Mouse (Mus musculus) layer of hippocampus, adult 9-10 months (tissue): ENCODE measurements at regions not wholly inside any gene's neighbourhood (a gene's known extent, or its start where the extent isn't known, plus 50 kb on each side); places are given as distances from the start of the nearest gene placed in this dataset.

Source experiments
- DNase-seq: peaks from one replicate; pipeline ENCODE4 v3.0.0; 2022; ENCODE audit warnings: low spot score

DNA sequence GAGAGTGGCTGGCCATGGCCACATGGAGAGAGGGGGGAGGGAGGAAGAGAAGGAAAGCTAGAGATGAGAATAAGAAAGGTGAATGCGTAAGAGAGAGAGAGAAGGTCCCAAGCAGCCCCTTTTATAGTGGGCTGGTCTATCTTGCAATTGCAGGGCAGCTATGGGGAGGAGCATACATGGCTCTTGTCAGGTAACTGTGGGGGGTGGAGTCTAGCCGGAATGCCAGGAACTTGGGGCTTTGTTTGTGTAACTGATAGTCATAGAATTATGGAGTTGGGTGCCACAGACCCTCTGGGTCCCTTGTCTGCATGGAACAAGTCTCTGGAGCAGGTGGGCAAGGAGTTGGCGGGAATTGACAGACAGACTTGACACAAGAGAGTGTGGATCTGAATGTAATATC lies 2151.8 kb downstream of the 4930444P10Rik start:
- DNase-seq: no peak

DNA sequence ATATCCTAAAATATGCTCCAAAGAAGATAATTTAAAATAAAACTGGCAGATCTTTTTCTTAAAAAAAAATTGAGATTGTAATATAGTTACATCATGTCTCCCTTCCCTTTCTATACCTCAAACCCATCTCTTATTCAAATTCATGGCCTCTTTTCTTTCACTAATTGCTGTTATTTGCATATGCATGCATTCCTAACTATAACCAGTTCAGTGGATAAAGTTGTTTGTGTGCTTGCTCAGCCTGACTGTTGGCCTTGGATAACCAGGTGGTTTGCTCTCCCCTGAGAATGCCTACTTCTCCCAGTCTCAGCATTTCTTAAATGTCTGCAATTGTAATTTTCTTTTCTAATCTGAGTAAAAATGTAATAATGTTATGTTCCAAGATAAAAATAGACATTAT lies 2154.8 kb downstream of the 4930444P10Rik start:
- DNase-seq: no peak

DNA sequence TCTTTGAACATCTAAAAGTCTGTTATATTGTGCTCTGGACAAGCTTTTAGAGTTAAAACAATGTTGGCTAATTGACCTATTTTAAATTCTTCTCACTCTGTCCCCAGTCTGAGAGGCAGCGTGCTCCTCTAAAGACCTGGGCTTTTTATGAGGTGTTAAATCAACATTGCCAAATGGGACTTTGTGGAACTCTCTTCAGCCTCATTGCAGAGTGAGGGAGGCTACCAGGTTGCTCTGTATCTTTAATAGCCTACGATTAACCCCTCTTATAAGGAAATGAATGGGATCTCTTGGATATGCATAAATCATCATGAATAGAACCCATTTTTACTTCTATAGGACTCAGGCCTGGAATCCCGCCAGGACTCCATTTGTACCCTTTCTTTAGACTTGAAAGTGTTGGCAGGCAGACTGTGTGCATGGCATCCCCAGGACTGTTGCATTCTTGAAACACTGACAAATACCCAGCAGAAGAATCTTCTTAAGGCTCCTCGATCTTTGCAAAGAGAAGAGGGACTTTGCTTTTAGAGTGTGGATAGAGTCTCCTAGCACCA lies 2157.1 kb downstream of the 4930444P10Rik start:
- DNase-seq: no peak

DNA sequence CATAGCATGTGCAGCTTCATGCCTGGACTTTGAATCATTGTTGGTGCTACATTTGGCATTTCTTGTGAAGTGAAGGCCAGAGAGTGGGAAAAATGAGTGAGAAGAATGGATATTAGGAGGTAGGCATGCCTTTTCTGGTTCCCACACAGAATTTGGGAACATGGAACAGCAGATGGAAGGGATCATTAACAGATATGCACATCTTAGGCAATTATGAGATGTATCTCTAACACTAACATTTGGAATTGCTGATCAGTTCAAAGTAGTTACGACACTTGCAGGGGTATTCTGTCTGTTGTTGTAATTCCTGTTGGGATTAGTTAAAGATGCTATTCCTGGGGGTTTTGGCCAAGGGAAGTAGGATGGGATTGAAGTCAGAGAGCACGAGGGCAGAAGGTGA lies 2164.4 kb downstream of the 4930444P10Rik start:
- DNase-seq: no peak

DNA sequence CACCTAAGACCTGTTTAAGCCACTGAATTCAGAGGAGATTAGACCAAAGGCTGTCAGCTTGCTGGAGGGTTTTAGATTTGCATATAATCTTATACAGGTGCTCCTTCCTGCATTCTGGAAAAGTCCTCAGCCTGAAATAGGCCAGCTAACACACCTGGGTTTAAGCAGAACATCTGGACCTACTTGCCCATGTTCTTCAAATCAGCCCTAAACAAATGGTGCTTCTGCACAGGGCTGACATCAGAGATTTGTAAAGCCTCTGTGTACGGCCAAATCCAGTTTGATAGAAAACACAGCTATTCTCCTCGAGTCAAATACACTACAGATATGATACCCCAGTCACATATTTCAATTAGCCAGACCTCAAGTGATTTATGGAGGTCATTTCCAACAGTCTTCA lies 2165.2 kb downstream of the 4930444P10Rik start:
- DNase-seq: no peak

DNA sequence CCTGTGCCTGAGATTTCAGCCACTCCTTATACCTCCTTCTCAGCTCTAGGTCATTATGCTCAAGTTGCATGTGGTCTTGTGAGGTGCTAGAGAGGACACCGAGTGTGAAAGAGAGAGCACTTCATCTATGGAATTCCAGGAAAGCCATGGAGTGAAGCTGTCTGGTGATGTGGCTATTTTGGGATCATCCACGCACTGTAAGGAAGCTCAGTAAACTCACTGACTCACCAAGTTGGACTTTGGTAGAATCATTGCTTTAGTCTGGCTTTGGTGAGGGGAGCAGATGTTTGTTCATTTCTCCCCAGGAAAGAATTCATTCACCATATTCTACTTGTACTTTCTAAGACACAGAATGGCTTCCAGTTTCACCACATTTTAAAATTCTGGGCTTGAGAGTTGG lies 2167.1 kb downstream of the 4930444P10Rik start:
- no peak for DNase-seq

DNA sequence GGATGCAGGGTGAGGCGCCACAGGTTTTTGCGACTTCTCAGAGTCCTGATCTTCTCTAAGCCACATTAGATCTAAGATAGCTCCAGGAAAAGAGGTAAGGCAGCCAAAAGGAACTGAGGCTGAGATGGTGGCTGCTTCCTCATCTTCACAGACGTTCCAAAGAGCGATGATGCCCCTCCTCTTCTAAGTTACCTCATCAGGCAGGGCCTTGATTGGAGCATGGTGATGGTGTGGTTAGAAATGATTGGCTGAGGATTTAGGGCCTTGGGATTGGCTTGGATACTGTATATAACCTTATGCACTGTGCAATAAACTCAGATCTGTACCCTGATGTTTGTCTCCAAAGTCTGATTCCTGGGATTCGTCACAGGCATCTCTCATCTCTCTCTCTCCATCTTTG lies 2177.9 kb downstream of the 4930444P10Rik start:
- no peak for DNase-seq

DNA sequence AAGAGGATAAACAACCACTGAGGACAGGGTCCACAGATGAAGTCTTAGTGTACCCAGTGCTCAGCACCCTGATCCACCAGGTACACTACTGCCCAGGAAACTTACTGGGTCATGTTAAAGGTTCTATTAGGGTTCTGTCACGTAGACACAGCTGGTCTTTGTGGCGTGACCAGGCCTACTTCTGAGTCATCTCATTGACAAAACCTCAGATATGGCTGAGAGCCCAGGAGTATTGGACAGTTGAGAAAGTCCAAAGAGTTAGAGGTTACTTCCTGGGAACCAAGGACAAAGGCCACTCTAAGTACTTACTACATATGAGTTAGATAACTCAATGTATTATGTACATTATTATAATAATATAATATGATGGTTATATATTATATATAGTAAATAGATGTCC lies 2214.0 kb downstream of the 4930444P10Rik start:
- DNase-seq: no peak

DNA sequence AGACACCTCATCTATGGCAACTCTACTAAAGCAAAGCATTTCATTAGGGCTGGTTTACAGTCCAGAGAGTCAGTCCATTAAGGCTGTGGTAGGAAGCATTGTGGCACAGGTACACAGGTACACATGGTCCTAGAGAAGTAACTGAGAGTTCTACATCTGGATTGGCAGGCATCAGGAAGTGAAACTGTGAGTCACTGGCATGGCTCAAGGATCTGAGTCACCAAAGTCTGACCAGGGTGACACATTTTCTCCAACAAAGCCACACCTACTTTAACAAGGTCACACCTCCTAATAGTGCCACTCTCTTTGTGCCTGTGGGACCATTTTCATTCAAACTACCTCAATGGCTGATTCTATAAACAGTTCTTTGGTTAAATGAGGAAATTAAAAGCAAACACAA lies 2219.2 kb downstream of the 4930444P10Rik start:
- DNase-seq: no peak

DNA sequence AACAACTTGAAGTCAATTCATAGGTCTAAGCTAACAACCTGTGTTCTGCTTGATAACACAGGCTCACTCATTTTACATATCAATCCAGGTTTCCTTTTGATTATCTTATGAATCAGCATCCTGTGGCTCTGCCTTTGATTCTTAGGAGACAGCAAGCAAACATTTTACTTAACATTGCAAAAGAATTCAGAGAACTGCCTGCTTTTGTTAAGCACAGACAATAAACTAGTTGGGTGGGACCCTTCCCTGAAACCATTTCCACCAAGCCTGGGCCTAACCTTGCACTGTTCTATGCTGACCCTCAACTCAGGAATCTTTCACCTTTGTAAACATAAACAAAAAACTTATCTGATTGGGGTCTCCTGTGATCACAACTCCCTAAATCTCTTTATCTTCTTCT lies 2220.6 kb downstream of the 4930444P10Rik start:
- DNase-seq: no peak

DNA sequence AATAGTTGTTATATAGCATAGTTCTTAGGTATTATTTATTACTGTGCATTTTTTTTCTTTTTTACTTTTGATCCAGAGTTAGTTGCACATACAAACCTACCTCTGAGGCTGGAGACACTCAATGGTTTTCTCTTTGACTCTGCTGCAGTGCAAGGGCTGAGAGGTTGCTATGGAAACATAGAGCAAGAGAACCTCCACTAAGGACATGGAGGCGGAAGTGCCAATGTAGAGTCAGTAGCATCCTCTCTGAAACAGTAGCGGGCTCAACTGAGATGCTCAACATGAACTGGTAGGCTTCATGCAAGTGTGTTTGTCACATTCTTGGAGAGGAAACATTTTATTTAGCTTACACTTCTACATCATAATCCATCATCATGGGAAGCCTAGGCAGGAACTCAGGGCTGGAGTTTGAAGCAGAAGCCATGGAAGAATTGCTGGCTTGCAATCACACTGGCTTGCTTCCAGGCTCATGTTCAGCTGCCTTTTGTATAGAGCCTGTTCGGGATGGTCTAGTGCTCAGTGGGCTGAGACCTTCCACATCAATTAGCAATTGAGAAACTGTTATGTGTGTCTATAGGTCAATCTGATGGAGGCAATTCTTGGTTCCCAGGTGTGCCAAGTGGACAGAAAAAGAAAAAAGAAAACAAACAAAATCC lies 2222.4 kb downstream of the 4930444P10Rik start:
- DNase-seq: no peak

DNA sequence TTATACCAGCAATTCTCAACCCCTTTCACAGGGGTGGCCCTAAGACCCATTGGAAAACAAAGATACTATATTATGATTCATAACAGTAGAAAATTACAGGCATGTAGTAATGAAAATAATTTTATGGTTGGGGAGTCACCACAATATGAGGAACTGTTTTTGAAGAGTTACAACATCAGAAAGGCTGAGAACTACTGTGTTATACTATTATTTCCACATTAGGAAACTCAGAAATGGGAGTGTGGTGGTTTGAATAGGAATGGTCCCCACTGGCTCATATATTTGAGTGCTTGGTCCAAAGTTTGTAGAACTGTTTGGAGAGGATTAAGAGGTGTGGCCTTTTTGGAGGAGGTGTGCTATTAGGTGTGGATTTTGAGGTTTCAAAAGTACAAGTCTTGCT lies 2227.4 kb downstream of the 4930444P10Rik start:
- no peak for DNase-seq

DNA sequence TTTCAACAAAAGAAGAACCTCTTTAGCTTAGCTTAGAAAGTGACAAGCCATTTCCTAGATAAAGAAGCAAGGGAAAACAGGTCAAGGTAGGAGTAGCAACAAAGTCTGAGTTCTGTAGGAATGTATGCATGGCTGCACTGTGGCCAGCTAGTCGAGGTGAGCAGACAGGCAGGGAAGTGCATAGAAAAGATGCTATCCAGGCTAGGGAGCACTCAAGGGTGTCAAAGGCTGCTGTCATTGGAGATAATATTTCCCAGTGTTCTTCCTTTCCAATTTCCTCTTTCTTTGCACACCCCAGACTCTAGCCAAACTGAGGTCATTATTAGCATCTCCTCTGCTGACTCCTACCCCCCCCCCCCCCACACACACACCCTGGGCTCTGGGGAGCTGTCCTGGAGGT lies 2229.4 kb downstream of the 4930444P10Rik start:
- DNase-seq: no peak

DNA sequence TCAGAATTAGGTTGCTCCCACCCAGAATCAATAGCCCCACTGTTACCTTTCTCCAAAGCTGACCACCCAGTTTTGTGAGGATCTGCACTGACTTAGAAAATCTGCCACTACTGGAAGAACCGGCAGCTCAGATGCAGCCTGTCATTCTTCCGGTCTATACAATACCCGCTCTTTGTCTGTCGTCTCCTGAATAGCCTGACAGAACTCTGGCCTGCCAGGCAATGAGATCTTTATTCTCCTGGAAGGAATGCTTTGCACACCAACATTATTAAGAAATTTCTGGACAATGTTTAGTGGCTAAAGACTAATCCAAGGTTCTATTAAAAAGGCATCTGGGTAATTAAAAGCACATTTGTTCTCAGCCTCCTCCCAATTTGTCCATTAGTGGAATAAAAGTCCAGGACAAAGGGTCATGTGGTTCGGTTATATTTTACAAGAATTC lies 2232.0 kb downstream of the 4930444P10Rik start:
- no peak for DNase-seq

DNA sequence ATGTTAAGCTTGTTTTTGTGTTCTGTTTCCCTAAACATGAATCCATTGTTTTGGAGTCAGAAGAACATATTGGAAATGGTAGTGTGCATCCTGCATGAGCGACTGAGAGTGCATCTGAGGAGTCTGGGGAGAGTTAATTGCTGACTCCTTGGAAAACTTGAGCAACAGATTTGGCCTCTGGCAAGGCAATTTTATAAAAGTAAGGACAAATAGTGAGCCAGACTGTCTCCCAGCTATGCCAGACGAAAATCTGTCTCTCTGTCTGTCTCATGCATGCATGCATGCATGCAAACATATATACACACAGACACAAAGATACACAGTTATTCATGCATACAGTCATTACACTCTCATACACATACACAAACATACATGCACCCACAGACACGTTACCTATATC lies 2232.7 kb downstream of the 4930444P10Rik start:
- no peak for DNase-seq

DNA sequence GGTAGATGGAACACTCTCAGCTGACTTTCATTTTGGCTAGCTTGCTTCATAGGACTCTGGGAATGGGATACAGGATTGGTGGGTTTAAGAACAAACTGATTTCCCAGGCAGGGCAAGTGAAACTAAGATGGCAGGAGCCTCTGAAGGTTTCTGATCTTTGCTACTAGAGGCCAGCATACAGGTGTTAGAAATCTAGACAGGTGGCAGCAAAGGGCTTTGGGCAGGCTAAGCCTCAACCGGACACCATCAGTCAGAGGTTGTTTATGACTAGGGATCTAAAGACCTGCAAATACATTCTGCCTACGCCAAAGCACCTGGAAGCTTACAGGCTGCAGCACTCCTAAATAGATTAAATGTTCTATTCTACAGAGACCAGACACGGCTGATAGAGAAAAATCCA lies 2233.4 kb downstream of the 4930444P10Rik start:
- no peak for DNase-seq

DNA sequence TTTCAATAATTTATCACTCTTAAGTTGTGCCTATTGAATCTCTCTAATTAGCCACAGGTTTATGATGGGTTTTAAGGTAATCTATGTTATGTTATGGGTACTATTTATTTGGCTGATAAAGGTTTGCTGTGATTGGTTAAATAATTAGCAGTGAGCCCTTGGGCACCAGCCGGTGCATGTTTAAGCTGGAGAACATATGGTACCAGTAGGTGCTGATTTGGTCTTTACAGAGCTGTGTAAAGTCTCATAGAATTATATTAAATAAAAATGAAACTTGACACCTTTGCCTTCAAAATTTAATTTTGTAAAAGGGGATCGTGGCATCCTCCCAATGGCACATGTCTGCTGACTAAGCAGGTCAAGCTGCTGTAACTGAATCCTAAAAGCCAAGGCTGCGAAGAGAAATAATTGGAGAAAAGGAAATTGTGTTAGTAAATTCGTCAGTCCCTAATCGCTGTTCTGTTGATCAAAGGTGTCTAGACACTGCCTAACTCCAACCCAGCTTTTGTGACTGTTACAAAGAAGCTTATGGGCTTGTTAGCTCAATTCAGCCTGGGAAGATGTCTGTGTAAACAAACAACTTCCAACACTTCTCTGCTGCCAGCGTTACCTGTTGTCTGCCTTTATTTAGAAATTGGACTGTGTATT lies 2234.6 kb downstream of the 4930444P10Rik start:
- no peak for DNase-seq

DNA sequence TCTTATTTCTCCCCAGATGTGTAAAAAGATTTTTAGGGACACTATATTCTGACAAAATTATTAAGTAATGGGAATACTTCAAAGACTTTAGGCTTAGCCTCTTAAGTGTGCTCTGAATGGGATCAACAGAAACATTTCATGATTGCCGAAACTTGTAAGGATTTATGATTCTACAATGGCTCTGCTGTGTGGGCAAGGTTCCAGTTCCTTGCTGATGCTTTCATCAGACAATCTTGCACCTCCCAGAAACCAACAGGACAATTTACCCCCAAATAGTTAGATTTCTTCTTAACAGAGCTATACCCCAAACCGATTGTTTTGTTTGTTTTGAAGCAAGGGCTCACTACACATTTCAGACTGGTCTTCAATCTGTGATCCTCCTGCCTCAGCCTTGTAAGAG lies 2236.1 kb downstream of the 4930444P10Rik start:
- no peak for DNase-seq

DNA sequence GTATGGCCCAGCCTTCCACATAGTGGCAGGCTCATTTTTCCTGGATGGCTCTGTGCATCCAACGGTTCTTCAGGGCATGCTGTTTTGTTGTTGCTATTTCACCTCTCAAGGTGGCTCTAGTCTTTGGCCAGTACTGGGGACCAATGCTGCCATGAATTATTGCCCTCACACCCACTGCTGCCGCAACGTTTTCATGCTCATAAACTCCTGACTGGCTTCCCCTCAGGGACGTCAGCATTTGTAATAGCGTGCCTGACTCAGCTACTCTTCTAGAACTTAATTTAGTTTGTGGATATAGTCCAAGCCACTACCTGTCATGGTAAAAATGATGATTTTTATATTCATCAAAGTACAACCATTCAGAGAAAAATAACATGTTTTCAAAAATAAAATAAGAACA lies 2242.0 kb downstream of the 4930444P10Rik start:
- no peak for DNase-seq

DNA sequence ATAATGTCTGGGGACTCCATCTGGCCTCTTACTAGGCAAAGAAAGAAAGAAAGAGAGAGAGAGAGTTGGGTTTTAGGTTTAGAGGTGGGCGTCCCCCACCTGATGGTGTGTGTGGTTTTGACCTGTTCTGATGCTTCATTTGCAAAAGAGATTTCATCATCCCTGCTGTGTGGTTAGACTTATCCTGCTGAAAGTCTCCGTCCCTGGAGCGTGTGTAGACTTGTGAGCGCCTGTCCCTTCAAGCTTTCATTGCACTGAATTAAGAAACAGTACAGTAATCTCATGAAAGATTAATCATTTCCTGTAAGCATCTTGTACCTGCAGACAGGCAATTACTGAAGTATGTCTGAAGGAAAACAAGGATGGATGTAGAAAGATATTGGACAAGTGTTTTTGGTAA lies 2244.1 kb downstream of the 4930444P10Rik start:
- no peak for DNase-seq

DNA sequence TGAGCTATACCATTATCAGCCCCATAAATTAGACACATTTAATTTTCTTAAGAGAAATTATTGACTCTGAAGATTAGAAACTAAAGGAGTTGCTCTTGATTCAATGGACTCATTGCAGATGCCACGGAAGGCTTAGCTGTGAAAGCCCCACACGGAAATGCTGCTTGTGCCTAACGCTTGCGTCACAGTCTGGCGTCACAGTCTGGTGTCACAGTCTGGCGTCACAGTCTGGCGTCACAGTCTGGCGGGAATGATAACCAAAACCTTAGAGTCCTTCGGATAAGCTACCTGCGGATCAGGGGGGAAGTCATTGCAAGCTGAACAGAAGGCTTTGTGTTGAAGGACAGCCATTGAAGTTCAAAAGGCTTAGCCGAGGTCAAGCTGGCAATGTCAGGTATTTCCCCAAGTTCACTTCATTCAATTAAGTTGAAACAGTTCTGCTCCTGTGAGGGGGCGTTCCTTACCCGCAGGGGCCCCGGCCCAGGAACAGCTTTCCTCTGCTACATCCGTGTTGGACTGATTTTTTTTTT lies 2246.7 kb downstream of the 4930444P10Rik start:
- no peak for DNase-seq

DNA sequence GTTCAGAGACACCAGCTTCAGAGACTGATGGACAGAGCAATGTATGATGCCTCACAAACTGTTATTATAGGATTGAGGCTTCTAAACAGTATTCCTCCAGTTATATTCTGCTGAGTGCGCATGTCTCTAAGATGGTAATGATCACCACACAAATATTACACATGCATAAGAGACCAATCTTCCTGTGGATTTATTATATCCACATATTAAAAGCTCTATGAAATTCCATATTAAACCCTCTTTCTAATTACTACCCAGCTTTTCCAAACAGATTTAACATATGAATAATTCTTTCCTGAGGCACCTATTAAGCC lies 2252.9 kb downstream of the 4930444P10Rik start:
- no peak for DNase-seq

DNA sequence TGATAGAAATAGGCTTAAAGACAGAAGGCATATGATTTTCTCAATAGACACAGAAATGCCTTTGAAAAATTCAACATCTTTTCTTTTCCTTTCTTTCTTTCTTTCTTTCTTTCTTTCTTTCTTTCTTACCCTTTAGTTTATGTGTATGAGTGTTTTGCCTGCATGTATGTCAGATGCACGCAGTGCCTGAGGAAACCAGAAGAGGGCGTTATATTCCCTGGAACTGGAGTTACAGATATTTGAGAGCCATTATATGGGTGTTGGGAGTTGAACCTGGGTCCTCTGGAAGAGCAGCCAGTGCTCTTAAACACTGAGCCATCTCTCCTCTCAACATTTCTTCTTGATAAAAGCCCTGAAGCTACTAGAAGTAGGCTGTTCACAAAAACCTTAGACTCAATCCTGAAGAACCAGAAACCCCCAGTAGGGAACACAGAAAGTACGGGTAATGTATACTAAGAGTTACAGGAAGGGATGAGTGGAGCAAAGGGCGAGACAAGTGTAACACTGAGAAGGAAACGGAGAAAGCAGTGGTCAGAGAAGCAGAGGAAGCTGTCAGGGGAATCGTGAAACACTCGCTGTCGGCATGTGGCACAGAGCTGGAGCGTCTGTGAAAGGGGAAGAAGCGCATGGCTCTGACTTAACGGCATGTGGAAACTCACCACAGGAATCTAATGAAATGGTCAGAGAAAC lies 2253.4 kb downstream of the 4930444P10Rik start:
- no peak for DNase-seq
